Mouse (Mus musculus) forebrain, embryonic 15.5 days (tissue): ENCODE measurements at regions not wholly inside any gene's neighbourhood (a gene's known extent, or its start where the extent isn't known, plus 50 kb on each side); places are given as distances from the start of the nearest gene placed in this dataset.

Experiments used
- ATAC-seq: fragments of 200-750 bp; cut with Nextera tagmentation; replicated peaks from 2 replicates; pipeline ENCODE4 v1.8.0; 2017; ENCODE audit warnings: mild to moderate bottlenecking, moderate TSS enrichment, moderate library complexity
- H3K27ac ChIP-seq: fragments of 300-500 bp; sonication (generic); replicated peaks from 2 replicates; pipeline ENCODE4 v1.5.1; 2015; ENCODE audit warnings: mild to moderate bottlenecking, inconsistent platforms
- H3K27me3 ChIP-seq: fragments of 300-500 bp; sonication (generic); 2 replicates; pipeline ENCODE4 v1.6.1; 2015; ENCODE audit warnings: inconsistent platforms
- H3K36me3 ChIP-seq: fragments of 300-500 bp; sonication (generic); 2 replicates; pipeline ENCODE4 v1.6.1; 2015; ENCODE audit warnings: mild to moderate bottlenecking, inconsistent platforms
- H3K4me1 ChIP-seq: fragments of 300-500 bp; sonication (generic); 2 replicates; pipeline ENCODE4 v1.6.1; 2015; ENCODE audit warnings: inconsistent platforms
- H3K4me2 ChIP-seq: fragments of 300-500 bp; sonication (generic); replicated peaks from 2 replicates; pipeline ENCODE4 v1.6.1; 2015; ENCODE audit warnings: mild to moderate bottlenecking, inconsistent platforms
- H3K4me3 ChIP-seq: fragments of 300-500 bp; sonication (generic); 2 replicates; pipeline ENCODE4 v1.5.1; 2015; ENCODE audit warnings: mild to moderate bottlenecking, inconsistent platforms
- H3K9ac ChIP-seq: fragments of 300-500 bp; sonication (generic); replicated peaks from 2 replicates; pipeline ENCODE4 v1.6.1; 2015; ENCODE audit warnings: mild to moderate bottlenecking, inconsistent platforms
- H3K9me3 ChIP-seq: fragments of 300-500 bp; sonication (generic); 2 replicates; pipeline ENCODE4 v1.6.1; 2016; ENCODE audit warnings: inconsistent platforms
- WGBS: fragments of 180-500 bp; shearing (Covaris S2); methylation state at CpG from one replicate; pipeline ENCODE4 v1.1.7; 2015; ENCODE audit warnings: mixed read lengths; 5-methylcytosine and 5-hydroxymethylcytosine counted together

- H3K4me3 ChIP-seq = no peak overlapping the region
- H3K9me3 ChIP-seq = no peaks in the 10 kb centered on the region
- no peak overlapping the region for H3K9ac ChIP-seq
- WGBS = 59% methylated on average over 5 of the region's 5 CpGs
- H3K4me1 ChIP-seq = peaks cover 8% of the 10 kb centered on the region; the same call in 1 of the 2 replicates
- no peak overlapping the region for H3K4me2 ChIP-seq
- H3K27me3 ChIP-seq = no peaks in the 10 kb centered on the region
- no peak overlapping the region for H3K27ac ChIP-seq
- no peak for ATAC-seq
- H3K36me3 ChIP-seq = no peaks in the 10 kb centered on the region
Observed at GRCm38 (mm10) chr13:51326128-51326527, 82.3 kb upstream of the S1pr3 start.

DNA sequence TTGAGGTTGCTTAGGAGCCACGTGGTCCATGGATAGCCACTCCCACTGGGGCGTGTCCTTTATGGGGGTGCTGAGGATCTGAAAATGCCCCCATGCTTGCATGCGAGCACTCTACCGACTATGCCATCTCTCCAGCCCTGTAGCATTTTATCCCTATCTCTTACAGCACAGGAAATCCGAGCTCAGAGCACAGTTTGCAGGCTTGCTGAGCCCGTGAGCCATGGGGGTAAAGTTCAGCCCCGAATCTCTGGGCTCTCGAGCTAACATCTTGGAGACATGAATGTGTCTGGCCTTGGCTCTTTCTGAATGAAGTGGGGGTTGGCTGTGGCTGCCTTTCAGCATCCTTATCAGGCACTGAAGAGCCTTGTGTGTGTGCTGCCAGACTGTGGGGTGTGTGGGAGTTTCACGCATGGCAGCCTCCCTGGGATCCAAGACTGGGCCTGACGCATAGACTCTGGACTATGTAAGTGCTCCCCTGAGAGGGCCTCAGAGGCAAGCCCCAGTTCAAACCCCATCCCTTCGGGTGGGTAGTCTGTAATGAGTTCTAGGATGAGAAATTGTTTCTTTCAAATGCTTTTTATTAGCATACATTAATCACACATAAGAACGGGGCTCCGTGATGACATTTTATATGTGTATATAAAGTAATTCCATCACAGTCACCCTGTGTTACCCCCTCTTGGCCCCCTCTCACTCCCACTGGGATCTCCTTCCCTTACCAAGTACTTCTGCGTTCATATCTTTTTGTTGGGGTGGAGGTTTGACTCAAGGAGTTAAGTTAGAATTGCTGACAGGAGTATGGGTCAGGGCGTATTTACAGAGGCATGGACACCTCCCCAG lies 80.1 kb upstream of the S1pr3 start:
- H3K4me2 ChIP-seq = no peak overlapping the region
- H3K27ac ChIP-seq = no peak overlapping the region
- no peaks in the 10 kb centered on the region for H3K27me3 ChIP-seq
- H3K9me3 ChIP-seq = no peaks in the 10 kb centered on the region
- H3K4me3 ChIP-seq = no peak overlapping the region
- no peak overlapping the region for H3K9ac ChIP-seq
- H3K4me1 ChIP-seq = peaks cover 8% of the 10 kb centered on the region; the same call in 1 of the 2 replicates
- no peaks in the 10 kb centered on the region for H3K36me3 ChIP-seq
- peak; percentile 51; the same call in 1 of the 2 replicates for ATAC-seq
- WGBS = 60% methylated on average over 15 of the region's 15 CpGs

DNA sequence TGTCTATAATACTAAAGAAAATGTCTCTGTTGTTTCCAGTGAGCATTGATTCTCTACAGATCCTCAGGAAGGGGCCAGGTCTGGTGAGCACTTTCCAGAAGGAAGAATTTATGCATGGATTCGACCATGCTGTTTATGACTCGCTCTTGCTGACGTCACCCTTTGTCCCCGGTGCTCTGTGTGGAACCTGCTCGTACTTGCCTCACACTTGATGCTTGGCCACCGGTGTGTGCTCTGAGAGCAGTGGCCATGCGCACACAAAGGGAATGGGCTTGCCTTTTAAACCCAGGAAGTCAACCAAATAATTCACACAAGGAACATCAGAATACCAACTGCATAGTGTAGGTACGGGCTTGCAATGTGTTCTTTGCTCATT lies 79.5 kb upstream of the S1pr3 start:
- ATAC-seq = no peak

GRCm38 (mm10) chr13:51329717-51330116 lies 78.7 kb upstream of the S1pr3 start:
- Histone ChIP-seq H3K4me3 (no peak overlapping the region), H3K4me1 (peaks cover 8% of the 10 kb centered on the region; the same call in 1 of the 2 replicates), H3K36me3 (no peaks in the 10 kb centered on the region), H3K9me3 (no peaks in the 10 kb centered on the region), H3K27me3 (no peaks in the 10 kb centered on the region), H3K4me2 (no peak overlapping the region), H3K27ac (no peak overlapping the region), H3K9ac (no peak overlapping the region)
- no peak for ATAC-seq

More for the DNA sequence above, 79.5 kb upstream of the S1pr3 start:
- Histone ChIP-seq H3K4me1 (peaks cover 8% of the 10 kb centered on the region; the same call in 1 of the 2 replicates), H3K27ac (no peak overlapping the region), H3K9me3 (no peaks in the 10 kb centered on the region), H3K9ac (no peak overlapping the region), H3K36me3 (no peaks in the 10 kb centered on the region), H3K4me3 (no peak overlapping the region), H3K4me2 (no peak overlapping the region), H3K27me3 (no peaks in the 10 kb centered on the region)
- WGBS = 38% methylated on average over 8 of the region's 8 CpGs

GRCm38 (mm10) chr13:51332271-51332670 lies 76.2 kb upstream of the S1pr3 start:
- H3K4me1 ChIP-seq = peaks cover 8% of the 10 kb centered on the region; the same call in 1 of the 2 replicates
- no peak overlapping the region for H3K27ac ChIP-seq
- H3K27me3 ChIP-seq = no peaks in the 10 kb centered on the region
- H3K4me2 ChIP-seq = no peak overlapping the region
- ATAC-seq = no peak
- no peak overlapping the region for H3K9ac ChIP-seq
- H3K9me3 ChIP-seq = no peaks in the 10 kb centered on the region
- WGBS = 86% methylated on average over 7 of the region's 7 CpGs
- H3K4me3 ChIP-seq = no peak overlapping the region
- H3K36me3 ChIP-seq = no peaks in the 10 kb centered on the region

DNA sequence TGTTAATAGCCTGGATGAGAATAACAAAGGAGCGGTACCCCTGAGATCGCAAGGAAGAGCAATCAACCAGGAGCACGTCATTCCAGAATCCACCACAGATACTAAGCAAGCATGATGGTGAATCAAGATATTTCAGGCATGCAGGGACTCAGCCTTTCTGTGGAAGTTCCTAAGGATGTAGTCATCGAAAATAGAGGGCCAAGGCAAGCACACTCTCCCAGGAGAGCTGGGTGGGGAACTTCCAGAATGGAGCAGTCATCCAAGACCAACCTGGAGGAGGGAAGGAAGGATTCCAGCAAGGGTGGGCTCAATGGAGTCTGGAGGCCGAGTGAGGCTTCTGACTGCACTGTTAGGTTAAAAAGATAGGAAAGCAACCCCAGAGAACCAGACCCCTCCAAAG lies 75.0 kb upstream of the S1pr3 start:
- H3K9me3 ChIP-seq = no peaks in the 10 kb centered on the region
- no peak overlapping the region for H3K9ac ChIP-seq
- no peak overlapping the region for H3K27ac ChIP-seq
- H3K4me2 ChIP-seq = no peak overlapping the region
- WGBS = 88% methylated on average over 5 of the region's 5 CpGs
- H3K4me1 ChIP-seq = peaks cover 4% of the 10 kb centered on the region; the same call in 1 of the 2 replicates
- H3K36me3 ChIP-seq = no peaks in the 10 kb centered on the region
- H3K27me3 ChIP-seq = no peaks in the 10 kb centered on the region
- no peak overlapping the region for H3K4me3 ChIP-seq
- no peak for ATAC-seq

- WGBS = 84% methylated on average over 5 of the region's 5 CpGs
- no peaks in the 10 kb centered on the region for H3K4me1 ChIP-seq
- no peaks in the 10 kb centered on the region for H3K36me3 ChIP-seq
Observed at GRCm38 (mm10) chr13:51336726-51337125, 71.7 kb upstream of the S1pr3 start.

GRCm38 (mm10) chr13:51337931-51338330 lies 70.5 kb upstream of the S1pr3 start:
- no peak overlapping the region for H3K9ac ChIP-seq
- no peaks in the 10 kb centered on the region for H3K27me3 ChIP-seq
- 96% methylated on average over 16 of the region's 16 CpGs for WGBS
- no peak overlapping the region for H3K27ac ChIP-seq
- no peaks in the 10 kb centered on the region for H3K4me1 ChIP-seq
- H3K36me3 ChIP-seq = no peaks in the 10 kb centered on the region
- no peak for ATAC-seq
- no peak overlapping the region for H3K4me2 ChIP-seq
- no peak overlapping the region for H3K4me3 ChIP-seq
- no peaks in the 10 kb centered on the region for H3K9me3 ChIP-seq

More at GRCm38 (mm10) chr13:51336726-51337125, 71.7 kb upstream of the S1pr3 start:
- no peak for ATAC-seq
- H3K4me3 ChIP-seq = no peak overlapping the region
- no peak overlapping the region for H3K27ac ChIP-seq
- H3K9me3 ChIP-seq = no peaks in the 10 kb centered on the region
- H3K27me3 ChIP-seq = no peaks in the 10 kb centered on the region
- no peak overlapping the region for H3K9ac ChIP-seq
- H3K4me2 ChIP-seq = no peak overlapping the region

DNA sequence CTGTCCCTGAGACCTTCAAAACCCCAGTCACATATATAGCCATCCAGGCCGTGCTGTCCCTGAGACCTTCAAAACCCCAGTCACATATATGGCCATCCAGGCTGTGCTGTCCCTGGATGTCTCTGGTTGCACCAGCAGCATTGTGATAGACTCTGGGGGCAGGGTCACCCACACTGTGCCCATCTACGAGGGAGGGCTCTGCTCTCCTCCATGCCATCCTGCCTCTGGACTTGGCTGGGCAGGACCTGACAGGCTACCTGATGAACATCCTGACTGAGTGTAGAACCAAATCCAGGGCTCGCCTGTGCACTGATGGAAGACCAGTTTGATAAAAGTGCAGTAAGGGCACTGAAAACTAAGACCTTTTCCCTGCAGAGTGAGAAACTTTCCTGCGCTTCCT lies 63.1 kb upstream of the S1pr3 start:
- H3K36me3 ChIP-seq = no peaks in the 10 kb centered on the region
- 66% methylated on average over 4 of the region's 4 CpGs for WGBS
- no peak overlapping the region for H3K9ac ChIP-seq
- H3K4me3 ChIP-seq = no peak overlapping the region
- no peaks in the 10 kb centered on the region for H3K27me3 ChIP-seq
- no peak overlapping the region for H3K4me2 ChIP-seq
- no peaks in the 10 kb centered on the region for H3K9me3 ChIP-seq
- H3K27ac ChIP-seq = peak overlapping the region; percentile 72
- ATAC-seq = peak; percentile 71
- H3K4me1 ChIP-seq = peaks cover 15% of the 10 kb centered on the region

DNA sequence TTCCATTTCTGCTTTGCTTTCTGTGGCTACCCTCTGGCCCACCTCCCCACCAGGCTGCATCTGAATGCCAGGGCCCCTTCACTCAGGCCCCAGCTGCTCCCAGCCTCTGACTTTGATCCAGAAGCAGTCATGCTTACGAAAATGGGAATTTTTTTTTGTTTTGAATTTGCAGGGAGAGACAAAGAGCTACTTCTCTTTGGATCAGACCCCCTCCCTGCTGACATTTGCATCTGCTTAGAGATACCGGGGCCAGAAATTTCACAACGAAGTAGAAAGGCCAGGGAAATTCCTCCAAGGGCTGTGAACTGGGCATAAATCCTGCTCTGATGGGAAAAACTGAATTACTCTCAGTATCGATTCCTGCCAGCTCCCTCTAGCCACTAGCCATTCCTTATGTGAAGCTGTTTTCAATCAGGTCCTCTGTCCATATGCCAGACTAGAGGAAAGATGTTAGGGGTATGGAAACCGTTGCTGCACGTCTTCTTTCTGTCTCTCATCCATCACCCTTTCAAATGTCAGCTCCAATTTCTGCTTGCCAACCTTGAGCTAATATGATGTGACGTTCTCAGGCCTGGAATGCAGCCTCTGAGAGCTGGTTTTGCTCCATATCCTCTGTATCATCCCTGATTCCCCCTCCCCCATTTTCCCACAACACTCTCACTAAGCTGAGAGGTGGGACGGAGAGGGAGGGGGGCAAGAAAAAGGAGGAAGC lies 62.4 kb upstream of the S1pr3 start:
- peak; percentile 69 for ATAC-seq
- peaks cover 15% of the 10 kb centered on the region for H3K4me1 ChIP-seq
- peak overlapping the region; percentile 72 for H3K27ac ChIP-seq
- no peaks in the 10 kb centered on the region for H3K36me3 ChIP-seq
- H3K27me3 ChIP-seq = no peaks in the 10 kb centered on the region
- no peaks in the 10 kb centered on the region for H3K9me3 ChIP-seq
- 10% methylated on average over 8 of the region's 8 CpGs for WGBS
- no peak overlapping the region; the same call in 1 of the 2 replicates for H3K4me2 ChIP-seq
- no peak overlapping the region for H3K9ac ChIP-seq
- no peak overlapping the region for H3K4me3 ChIP-seq

GRCm38 (mm10) chr13:51348707-51349106 lies 59.7 kb upstream of the S1pr3 start:
- no peak overlapping the region for H3K4me3 ChIP-seq
- H3K27ac ChIP-seq = no peak overlapping the region
- WGBS = 69% methylated on average over 4 of the region's 4 CpGs
- H3K9ac ChIP-seq = no peak overlapping the region
- H3K4me2 ChIP-seq = no peak overlapping the region
- no peak for ATAC-seq
- H3K36me3 ChIP-seq = no peaks in the 10 kb centered on the region
- H3K9me3 ChIP-seq = no peaks in the 10 kb centered on the region
- no peaks in the 10 kb centered on the region for H3K27me3 ChIP-seq
- peaks cover 15% of the 10 kb centered on the region for H3K4me1 ChIP-seq

DNA sequence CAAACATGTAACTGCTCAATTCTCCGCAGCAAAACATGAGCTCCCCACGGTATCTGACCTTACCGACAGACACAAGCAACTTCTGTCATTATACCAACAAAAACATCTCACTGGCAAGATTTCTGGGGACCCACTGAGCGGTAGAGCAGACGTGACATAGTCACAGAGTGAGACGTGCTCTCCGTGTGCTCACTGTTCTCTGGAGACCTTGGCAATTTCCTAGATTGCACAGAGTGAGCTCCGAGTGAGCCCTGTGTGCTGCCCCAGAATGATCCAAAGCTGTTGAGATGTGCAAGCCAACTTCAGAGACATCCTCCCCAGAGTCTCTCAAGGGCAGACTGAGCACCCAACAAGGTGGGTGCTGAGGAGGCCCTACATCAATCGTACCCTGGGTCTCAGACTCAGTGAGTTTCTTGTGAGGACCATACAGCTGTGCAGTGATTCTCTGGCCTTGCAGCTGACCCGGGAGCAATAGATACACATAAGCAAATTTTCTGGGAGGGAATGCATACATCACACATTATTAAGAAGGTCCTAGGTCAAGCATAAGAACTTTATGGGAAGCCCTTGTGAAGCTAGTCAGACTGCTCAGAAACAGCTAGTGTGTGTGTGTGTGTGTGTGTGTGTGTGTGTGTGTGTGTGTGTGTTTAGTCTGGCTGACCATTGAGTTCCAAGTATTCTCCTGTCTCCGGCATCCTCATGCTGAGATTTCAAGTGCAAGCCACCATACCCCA lies 58.5 kb upstream of the S1pr3 start:
- Histone ChIP-seq H3K9me3 (no peaks in the 10 kb centered on the region), H3K4me2 (no peak overlapping the region), H3K27me3 (no peaks in the 10 kb centered on the region), H3K4me1 (peaks cover 15% of the 10 kb centered on the region), H3K27ac (no peak overlapping the region), H3K36me3 (no peaks in the 10 kb centered on the region), H3K4me3 (no peak overlapping the region), H3K9ac (no peak overlapping the region)
- ATAC-seq = no peak
- 89% methylated on average over 11 of the region's 11 CpGs for WGBS
